Mouse (Mus musculus): ENCODE data around the gene Faf1.

Faf1 gene

GRCm38 (mm10) chr4:109978858-109979340 lies 302.5 kb downstream of the Faf1 start:
- DNase-seq (ENCODE audit: low spot score), result peak; percentile 52

GRCm38 (mm10) chr4:109979461-109980320 lies 303.3 kb downstream of the Faf1 start:
- peak; percentile 59 for DNase-seq (ENCODE audit: low spot score)

GRCm38 (mm10) chr4:109980321-109981082 lies 304.1 kb downstream of the Faf1 start:
- peak; percentile 52 for DNase-seq (ENCODE audit: low spot score)

DNA sequence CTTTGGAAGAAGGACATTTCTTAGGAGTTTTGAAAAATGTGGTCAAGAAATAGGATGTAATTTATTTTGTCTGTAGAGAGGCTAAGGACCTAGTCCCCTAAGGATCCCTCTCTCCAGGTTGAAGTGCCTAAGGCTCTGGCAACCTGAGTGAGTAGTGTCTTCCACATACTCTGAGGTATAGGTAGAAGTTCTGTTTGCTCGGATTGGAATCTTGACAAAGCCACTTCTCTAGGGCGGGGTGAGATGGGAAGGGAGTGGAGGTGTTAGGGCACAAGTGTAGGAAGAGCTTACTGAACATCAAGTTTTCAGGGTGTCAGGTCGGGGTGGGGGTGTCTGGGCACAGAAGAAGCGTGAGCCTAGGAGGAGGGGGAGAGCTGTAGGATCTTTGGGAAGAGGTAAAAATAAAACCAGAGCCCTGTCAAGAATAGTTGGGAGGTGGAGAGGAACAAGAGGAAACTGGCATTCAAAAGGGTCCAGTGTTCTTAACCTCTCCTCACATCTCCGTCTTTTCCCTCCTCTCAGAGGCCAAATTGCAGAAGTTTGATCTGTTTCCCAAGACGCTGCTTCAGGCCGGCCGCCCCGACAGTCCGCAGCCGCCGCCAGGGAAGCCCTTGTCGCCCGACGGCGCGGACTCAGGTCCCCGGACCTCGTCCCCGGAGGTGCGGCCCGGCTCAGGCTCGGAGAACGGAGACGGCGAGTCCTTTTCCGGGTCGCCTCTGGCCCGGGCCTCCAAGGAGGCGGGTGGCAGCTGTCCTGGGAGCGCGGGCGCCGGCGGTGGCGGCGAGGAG lies 304.9 kb downstream of the Faf1 start:
- peak; percentile 28 for DNase-seq (ENCODE audit: low spot score)

- peak; percentile 55 for DNase-seq (ENCODE audit: low spot score)
Measured at GRCm38 (mm10) chr4:109981871-109982680, 305.7 kb downstream of the Faf1 start.

GRCm38 (mm10) chr4:109982681-109983265 lies 306.4 kb downstream of the Faf1 start:
- peak; percentile 40 for DNase-seq (ENCODE audit: low spot score)

- peak; percentile 46 for DNase-seq (ENCODE audit: low spot score)
Measured at GRCm38 (mm10) chr4:109983281-109984001, 307.1 kb downstream of the Faf1 start.

- peak; percentile 34 for DNase-seq (ENCODE audit: low spot score)
Measured at GRCm38 (mm10) chr4:109984011-109984411, 307.6 kb downstream of the Faf1 start.

DNA sequence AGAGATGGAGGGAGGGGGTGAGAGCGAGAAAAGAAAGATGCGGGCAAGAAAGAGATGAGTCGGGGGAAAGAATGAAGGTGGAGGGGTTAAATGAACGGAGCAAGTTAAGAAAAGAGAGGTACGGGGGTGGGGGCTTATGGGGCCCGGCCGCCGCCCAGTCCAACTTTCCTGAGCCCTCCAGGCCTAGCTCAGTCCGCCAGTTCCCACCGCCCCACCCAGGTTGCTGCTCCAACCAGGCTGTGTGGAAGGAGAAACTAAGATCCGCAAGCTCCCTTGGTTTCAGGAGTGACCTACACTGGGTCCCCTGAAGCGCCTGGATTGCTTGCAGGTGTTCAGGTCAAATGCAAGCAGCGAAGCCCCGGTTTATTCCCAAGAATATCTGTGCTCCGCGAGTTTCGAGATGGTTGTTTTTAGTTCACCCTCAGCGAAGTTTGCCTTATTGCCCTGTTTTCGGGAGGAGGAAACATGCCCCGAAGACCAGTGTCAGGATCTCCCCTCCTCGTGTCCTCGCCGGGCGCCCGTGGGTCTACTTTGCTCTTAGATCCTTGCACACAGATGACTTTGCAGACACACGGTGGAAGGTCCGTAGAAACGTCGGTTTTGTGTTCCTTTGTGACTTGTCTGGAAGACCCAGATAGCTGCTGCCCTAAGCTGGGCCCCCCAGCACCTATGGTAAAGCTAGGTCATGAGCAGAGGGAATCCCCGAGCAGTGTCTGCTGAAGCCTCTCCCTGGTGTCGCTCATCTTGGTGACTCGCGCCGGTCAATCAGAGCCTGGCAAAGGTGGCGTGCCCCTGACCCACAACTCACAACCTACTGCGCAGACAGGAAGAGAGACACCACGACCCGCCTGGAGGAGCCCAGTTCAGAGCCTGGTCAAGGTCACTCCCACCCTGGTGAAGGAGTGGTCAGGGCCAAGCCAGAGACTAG lies 308.4 kb downstream of the Faf1 start:
- DNase-seq (ENCODE audit: low spot score), result peak; percentile 49

- DNase-seq (ENCODE audit: low spot score), result no peak
Measured at GRCm38 (mm10) chr4:109985424-109986172, 309.2 kb downstream of the Faf1 start.

GRCm38 (mm10) chr4:109986301-109986700 lies 309.9 kb downstream of the Faf1 start:
- DNase-seq (ENCODE audit: low spot score), result peak; percentile 24

DNA sequence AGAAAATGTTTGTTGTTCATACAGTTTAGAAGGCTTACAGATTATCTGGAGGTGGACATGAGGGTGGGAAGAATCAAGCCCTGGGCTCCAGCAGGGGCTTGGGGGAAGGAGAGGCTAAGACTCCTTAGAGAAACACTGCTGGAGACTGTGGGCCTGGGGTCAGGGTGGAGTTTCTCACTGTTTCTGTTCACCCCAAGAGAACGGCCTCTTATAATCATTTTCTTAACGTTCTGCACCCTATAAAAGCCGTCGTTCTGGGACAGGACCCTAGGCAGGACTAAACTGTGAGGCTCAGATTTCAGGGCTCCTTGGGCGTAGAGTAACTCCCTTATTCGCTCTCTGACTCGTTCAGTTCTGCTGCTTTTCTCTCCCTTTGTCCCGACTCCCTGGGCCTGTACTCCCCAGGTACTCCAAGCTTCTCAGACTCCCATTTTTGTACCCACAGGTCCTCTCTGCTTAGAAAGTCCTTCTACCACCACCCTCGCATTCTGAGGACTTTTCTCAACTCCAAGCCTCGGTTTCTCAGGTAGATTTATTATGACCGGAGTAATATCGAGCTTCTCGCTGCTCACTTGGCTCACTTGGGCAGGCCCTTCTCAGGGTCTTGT lies 310.5 kb downstream of the Faf1 start:
- peak; percentile 45 for DNase-seq (ENCODE audit: low spot score)

- DNase-seq (ENCODE audit: low spot score), result peak; percentile 37
Measured at GRCm38 (mm10) chr4:109987560-109988362, 311.4 kb downstream of the Faf1 start.

DNA sequence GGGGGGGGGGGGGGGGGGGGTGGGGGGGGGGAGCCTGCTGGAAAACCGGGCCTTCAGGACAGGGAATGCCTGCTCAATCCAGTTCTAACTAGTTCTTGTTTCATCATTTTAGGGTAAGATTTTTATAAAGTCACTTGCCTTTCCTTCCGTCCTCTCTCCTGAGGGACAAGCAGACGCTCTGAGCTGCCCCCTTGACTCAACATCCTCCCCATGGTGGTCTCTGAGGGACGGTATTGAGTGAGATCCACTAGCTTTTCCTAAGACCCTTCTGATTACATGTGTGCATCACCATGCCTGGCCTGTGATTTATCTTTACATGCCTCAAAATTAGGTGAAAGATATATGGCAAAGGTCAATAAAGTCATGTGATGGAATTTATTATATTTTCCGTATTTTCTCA lies 312.0 kb downstream of the Faf1 start:
- no peak for DNase-seq (ENCODE audit: low spot score)

DNA sequence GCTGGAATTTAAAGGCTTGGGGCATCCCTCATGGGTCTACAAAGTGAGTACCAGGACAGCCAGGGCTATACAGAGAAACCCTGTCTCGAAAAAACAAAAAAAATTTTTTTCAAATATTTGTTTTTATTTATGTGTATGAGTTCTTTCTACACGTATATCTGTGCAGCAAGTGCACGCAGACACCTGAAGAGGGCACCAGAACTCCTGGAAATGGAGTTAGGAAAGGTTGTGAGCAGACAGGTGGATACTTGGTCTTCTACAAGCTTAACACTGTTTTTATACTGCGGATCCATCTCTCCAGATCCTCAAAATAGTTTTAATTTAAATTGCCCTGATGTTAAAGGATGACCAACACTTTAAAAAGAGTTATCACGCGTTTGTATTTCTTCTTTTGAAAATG lies 312.8 kb downstream of the Faf1 start:
- DNase-seq (ENCODE audit: low spot score), result peak; percentile 23

GRCm38 (mm10) chr4:110006044-110006443 lies 329.7 kb downstream of the Faf1 start:
- no peak for DNase-seq (ENCODE audit: low spot score)

Measured in embryo, embryonic 10.5 days (tissue).